Mouse (Mus musculus): ENCODE data around the gene Mid1. TPM values are rescaled to one million over a fixed set of nuclear protein-coding genes. Genes with fewer than 3 reads are reported as not detected.
A peak's percentile ranks its signal among the peaks of the same experiment; 100 is the strongest.
"Not testable (repeated sequence)": the region's sequence is repeated elsewhere in the genome, so short reads cannot be mapped to it uniquely, and the experiment has no call there.

Gene Mid1
- polyA plus RNA-seq, 1 experiment from 2014 or later, result 11.2 TPM

GRCm38 (mm10) chrX:170019219-170019953 lies 334.4 kb downstream of the Mid1 start:
- H3K9ac ChIP-seq; H3K27ac ChIP-seq; H3K4me1 ChIP-seq; H3K27me3 ChIP-seq; H3K4me2 ChIP-seq (replicated peaks); H3K4me3 ChIP-seq: not testable (repeated sequence)
- peak; percentile 44 for ATAC-seq (ENCODE audit: insufficient number of reproducible peaks, insufficient read depth, low FRiP score, low TSS enrichment)
- Histone ChIP-seq H3K36me3 (peaks cover 41% of the 10 kb centered on the region), H3K9me3 (peaks cover 22% of the 10 kb centered on the region)
- WGBS, result 85% methylated on average over 30 of the region's 30 CpGs

GRCm38 (mm10) chrX:170019954-170020689 lies 335.1 kb downstream of the Mid1 start:
- H3K4me1 ChIP-seq; H3K27me3 ChIP-seq; ATAC-seq (ENCODE audit: insufficient number of reproducible peaks, insufficient read depth, low FRiP score, low TSS enrichment); H3K9ac ChIP-seq; H3K4me3 ChIP-seq; H3K27ac ChIP-seq; H3K4me2 ChIP-seq (replicated peaks): not testable (repeated sequence)
- H3K36me3 ChIP-seq, result peaks cover 41% of the 10 kb centered on the region
- peaks cover 22% of the 10 kb centered on the region for H3K9me3 ChIP-seq
- WGBS, result 56% methylated on average over 14 of the region's 14 CpGs

- not testable (repeated sequence) for H3K4me3 ChIP-seq; H3K9ac ChIP-seq; H3K27ac ChIP-seq; ATAC-seq (ENCODE audit: insufficient number of reproducible peaks, insufficient read depth, low FRiP score, low TSS enrichment); H3K4me2 ChIP-seq (replicated peaks); H3K4me1 ChIP-seq; H3K27me3 ChIP-seq
- Histone ChIP-seq H3K36me3 (peaks cover 41% of the 10 kb centered on the region), H3K9me3 (peaks cover 22% of the 10 kb centered on the region)
- WGBS, result 50% methylated on average over 9 of the region's 9 CpGs
Measured at GRCm38 (mm10) chrX:170020690-170021050, 335.7 kb downstream of the Mid1 start.

- not testable (repeated sequence) for H3K27ac ChIP-seq; H3K4me3 ChIP-seq; H3K4me2 ChIP-seq (replicated peaks); H3K9ac ChIP-seq; ATAC-seq (ENCODE audit: insufficient number of reproducible peaks, insufficient read depth, low FRiP score, low TSS enrichment); H3K4me1 ChIP-seq; H3K27me3 ChIP-seq
- Histone ChIP-seq H3K9me3 (peaks cover 22% of the 10 kb centered on the region), H3K36me3 (peaks cover 40% of the 10 kb centered on the region)
- WGBS, result 76% methylated on average over 12 of the region's 12 CpGs
Measured at GRCm38 (mm10) chrX:170021205-170021604, 336.2 kb downstream of the Mid1 start.

- not testable (repeated sequence) for H3K4me2 ChIP-seq (replicated peaks); ATAC-seq (ENCODE audit: insufficient number of reproducible peaks, insufficient read depth, low FRiP score, low TSS enrichment); H3K9ac ChIP-seq; H3K4me1 ChIP-seq; H3K4me3 ChIP-seq; H3K27ac ChIP-seq; H3K27me3 ChIP-seq
- peaks cover 22% of the 10 kb centered on the region for H3K9me3 ChIP-seq
- peaks cover 37% of the 10 kb centered on the region for H3K36me3 ChIP-seq
- WGBS, result 51% methylated on average over 15 of the region's 15 CpGs
Measured at GRCm38 (mm10) chrX:170021750-170022461, 336.9 kb downstream of the Mid1 start.

Other genes starting within 250 kb of the Mid1 start
- gene 4933400A11Rik, start 94.4 kb downstream of the Mid1 start, polyA plus RNA-seq (2016; fragmentation: Nextera tagmentation; extraction: Ambion mirVana), result 0.37 and 0.40 TPM in 2 replicates